Mouse (Mus musculus) c-Kit-positive CD71-positive TER-119-positive erythroid progenitor cells, embryonic 14.5 days (primary cell): ENCODE measurements around the gene Rpgrip1.

Experiments used
- DNase-seq: peaks from one replicate; pipeline ENCODE4 v3.0.0-alpha.2; 2013; ENCODE audit warnings: low spot score

Gene Rpgrip1

DNA sequence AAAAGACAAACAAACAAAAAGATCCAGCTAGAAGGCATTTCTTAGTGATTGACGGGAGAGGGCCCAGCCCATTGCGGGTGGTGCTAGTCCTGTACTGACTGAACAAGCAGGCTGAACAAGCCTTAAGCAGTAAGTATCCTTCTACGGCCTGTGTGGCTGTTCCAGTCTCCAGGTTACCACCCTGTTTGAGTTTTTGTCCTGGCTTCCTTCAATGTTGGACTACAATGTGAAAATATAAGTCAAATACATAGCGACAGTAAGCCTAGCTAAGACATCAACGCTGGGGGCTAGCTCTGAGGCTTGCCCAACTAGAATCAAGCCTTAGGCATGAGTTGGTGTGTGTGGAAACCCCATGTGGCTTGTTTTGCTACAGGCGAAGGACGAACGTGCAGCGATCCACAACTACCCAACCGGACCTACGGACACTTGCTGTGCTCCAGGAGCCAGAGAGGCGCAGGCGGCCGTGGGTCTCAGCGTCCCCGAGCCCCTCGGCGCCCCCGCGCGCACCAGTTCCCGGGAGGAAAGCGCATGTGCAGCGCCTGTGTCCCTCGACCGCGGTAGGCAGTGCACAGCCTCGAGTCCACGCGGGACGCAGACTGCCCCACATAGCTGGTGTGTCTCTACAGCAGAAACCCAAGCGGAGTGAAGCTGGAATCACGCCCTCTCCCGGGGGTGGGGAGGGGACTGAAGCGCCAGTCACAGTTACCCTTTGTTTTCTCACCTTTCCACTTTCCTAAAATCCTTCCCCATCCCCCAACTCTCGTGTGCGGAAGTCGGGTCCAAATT, 8.5 kb downstream of the Rpgrip1 start:
- DNase-seq, result no peak

DNA sequence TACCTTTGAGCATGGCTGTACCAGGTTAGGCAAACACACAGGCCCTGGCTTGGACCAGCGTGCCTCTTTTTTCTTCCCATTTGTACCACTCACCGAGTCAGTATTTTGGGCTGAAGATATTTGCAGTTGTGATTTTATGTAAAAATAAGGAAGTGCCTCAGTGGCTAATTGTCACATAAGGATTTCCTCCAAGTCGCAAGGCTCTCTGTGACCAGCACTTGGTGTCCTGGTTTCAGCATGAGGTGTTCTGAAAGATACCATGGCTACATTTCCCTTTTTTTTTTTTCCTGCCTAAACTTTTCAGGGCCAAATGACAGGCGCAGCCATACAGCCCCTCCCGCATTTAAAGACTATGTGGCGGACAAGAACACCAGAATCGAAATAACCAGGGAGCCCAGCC, 9.7 kb downstream of the Rpgrip1 start:
- DNase-seq, result no peak

DNA sequence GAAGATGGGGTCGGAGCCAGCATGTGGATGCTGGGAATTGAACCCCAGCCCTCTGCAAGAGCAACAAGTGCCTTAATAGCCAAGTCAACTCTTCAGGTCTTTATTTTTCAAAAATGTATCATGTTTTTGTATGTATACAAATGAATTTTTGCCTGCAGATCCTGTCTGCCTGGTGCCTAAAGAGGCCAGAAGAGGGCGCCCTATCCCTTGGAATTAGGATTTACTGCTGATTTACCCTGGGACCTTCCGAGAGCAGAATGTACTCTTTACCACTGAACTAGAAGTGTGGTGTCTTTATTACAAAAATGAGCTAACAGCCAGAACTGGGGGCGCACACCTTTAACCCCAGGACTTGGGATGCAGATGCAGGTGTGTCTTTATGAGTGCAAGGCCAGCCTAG, 13.4 kb downstream of the Rpgrip1 start:
- peak; percentile 60 for DNase-seq

DNA sequence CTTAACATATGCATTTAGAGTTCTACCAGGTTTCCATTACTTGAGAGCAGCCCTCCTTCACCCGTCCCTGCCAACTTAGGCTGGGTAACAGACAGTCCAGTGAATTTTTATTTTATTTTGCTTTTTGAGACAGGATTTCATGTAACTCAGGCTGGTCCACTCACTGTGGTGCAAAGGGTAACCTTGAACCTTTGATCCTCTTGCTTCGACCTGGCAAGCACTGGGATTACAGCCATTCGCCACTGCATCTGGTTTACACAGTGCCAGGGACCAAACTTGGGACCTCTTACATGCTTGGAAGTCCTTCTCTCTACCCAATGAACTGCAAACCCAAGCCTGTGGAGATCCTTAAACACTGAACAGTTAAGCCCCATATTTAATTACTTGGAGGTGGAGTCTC, 14.1 kb downstream of the Rpgrip1 start:
- no peak for DNase-seq

DNA sequence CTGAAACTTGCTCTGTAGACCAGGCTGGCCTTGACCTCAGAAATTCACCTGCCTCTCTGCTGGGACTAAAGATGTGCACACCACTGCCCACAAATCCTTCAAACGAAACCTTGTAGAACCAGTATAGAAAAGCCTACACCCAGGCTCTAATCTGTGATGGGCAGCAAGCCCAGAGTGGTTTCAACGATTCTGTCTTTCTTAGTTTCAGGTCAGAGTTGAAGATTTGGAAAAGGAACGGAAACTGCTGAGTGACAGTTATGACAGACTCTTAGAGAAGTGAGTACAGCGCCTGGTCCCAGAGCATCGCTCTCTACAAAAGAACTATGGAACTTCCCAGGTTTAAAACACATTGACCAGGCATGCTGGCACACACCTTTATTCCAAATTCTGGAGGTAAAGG, 23.1 kb downstream of the Rpgrip1 start:
- DNase-seq, result no peak

DNA sequence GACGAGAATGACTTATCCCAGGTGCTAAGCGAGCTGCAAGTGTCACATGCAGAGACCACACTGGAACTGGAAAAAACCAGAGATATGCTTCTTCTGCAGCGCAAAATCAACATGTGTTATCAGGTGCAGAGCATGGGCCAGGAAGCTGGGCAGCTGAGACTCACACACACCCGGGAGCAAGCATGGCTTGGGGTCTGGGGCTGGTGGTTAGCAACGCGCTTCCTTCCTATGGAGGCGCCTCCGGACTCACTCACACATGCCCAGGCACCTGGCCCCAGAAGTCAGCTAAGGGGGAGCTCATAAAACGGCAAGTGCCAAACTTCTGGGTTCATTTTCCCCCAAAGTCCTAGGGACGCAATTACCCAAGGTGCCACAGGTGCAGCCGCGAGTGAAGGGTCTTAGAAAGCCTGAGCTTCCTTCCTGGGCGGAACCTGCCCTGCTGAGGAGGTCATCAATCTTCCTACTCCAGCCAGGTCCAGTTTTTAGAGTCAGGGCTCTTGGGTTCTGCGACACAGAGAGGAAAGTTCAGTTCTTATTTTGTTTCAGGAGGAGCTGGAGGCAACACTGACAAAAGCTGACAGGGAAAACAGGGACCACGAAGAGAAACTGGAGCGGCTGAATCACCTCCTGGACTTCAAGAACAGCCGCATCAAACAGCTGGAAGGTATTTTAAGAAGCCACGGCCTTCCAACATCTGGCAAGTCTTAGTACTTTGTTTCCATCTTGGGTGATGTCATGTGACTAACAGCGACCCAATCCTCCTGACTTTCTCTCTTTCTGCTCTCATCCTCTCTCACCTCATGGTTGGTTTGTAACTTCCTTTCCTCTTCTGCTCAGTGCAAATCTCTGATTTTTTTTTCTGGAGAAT, 30.3 kb downstream of the Rpgrip1 start:
- DNase-seq, result no peak

DNA sequence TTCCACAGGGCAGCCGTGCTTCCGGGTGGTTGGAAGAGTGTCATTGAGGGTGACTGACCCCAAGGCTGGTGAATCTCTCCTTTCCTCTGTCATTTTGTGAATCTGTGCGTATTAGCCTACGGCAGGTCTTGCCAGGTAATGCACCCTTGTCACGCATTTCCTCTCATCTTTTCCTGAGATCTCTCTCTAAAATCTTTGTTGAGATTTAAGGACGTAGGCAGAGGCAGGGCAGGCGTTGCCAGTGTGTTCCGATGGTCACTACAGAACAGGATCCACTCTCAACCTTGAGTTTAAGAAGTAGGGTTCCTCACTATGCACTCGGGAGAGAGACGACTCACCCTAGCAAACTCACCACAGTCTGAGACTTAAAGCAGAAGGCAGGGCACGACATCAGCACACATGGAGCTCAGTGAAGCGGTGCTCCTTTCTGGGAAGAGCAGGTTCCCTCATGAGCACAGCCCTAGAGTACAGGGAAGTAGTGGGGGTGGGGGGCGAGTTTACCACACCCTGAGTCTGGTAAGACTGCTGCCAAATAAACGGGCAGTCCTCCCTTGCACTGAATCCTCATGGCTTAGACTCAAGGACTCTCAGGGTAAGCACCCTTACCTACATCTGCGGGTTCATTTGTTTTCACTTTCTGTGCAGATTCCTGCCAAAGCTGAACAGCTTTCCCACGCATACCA, 31.1 kb downstream of the Rpgrip1 start:
- DNase-seq, result no peak

DNA sequence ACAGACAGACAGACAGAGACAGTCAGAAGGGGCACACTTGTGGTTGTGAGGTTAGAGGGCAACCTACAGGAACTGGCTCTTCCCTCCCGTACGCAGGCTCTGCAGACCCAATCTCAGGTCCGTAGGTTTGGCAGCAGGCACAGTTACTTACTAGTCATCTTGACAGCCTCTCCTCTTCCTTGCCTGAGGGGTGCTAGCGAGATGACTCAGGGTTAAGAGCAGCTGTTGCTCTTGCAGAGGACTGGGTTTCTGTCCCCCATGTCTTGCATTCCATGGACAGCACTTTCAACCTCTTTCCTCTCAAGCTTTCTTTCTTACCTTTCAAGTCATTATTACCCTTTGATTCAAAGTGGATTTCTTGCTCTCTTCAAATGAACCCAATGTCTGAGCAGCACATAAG, 33.7 kb downstream of the Rpgrip1 start:
- DNase-seq, result no peak

DNA sequence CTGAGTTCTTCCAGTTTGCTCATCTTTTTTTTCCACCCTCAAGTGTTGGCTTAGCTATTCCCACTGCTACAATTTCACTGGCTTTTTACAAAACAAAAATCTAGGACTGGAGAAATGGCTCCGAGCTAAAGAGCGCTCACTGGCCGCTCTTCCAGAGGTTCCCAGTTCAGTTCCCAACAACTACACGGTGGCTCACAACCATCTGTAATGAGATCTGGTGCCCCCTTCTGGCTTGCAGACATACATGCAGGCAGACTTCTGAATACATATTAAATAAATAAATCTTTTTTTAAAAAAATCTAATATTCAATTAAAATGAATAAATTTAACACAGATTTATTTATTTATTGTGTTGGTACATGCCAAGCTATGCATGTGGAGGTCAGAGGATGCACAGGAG, 36.0 kb downstream of the Rpgrip1 start:
- DNase-seq, result no peak

DNA sequence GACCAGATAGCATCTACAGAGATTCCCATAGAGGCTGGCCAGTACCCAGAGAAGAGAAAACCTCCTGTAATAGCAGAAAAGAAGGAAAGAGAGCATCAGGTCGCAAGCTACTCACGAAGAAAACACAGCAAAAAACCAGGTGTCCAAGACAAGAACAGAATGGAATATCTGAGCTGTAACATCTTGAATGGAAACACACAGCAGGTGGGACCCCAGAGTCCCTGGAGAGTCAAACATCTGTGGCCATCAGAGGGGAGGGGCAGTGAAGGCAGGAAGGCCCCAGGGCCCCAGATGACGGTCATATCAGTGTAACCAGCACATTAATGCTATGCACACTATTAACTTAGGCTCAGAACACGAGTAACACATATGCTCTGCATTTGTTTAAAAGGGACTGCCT, 39.4 kb downstream of the Rpgrip1 start:
- no peak for DNase-seq

DNA sequence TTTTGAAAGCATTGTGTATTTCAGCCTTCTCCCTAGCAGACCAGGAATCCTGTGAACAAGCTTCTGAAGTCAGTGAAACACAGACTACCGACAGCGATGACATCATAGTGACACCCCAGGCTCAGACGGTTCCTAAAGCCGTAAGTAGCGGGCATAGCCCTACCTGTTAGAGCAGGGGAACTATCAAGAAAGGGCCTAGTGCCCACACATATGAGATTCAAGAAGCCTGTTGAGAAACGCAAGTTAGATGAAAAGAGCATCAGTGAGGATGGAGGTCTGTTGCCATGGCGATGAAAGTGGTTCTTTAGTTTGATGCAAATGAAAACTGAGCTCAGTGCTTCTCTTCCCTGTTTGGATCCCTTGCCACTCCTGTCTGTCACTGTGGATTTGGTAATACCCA, 41.7 kb downstream of the Rpgrip1 start:
- DNase-seq, result no peak

DNA sequence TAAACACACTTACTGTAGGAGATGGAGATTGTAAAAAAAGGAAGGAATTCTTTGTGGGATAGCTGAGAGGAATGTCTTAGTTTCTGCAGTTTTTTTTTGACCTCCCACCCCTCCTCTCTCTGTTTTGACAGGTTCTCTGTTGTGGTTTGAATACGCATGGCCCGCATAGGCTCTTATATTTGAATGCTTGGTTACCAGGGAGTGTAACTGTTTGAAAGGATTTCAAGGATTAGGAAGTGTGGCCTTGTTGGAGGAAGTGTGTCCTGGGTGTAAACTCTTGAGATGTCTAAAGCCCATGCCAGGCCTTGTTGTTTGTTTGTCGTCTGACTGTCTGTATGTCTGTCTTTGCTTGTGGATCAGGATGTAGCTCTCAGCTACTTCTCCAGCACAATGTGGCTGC, 42.1 kb downstream of the Rpgrip1 start:
- DNase-seq, result no peak

DNA sequence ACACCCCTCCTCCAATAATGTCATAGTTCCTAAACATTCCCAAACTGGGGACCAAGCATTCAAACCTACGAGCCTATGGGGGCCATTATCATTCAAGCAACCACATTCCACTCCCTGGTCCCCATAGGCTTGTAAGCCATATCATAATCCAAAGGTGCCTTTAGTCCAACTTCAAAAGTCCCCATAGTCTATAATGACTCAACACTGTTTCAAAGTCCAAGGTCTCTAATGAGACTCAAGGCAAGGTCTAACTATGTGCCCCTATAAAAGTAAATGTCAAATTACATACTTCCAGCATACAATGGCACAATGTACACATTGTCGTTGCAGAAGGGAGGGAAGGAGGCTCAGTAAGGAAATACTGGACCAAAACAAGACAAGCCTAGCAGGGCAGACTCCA, 44.5 kb downstream of the Rpgrip1 start:
- no peak for DNase-seq

DNA sequence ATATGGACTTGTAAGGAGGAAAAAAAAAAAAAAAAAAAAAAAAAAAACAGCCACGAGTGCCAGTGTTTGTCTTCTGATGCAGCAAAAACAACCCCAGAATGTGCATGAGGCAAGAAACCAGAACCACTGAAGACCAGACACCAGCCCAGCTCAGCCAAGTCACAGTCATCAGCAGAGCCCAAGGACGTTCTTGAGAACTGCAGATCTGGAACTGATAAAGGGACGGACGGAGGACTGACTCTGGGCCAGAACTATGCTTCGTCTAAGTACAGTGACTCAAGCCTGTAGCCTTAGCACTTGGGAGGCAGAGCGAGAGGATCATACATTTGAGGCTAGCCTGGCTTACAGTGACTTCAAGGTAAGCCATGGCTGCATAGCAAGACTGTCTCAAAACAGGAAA, 50.4 kb downstream of the Rpgrip1 start:
- DNase-seq, result no peak

DNA sequence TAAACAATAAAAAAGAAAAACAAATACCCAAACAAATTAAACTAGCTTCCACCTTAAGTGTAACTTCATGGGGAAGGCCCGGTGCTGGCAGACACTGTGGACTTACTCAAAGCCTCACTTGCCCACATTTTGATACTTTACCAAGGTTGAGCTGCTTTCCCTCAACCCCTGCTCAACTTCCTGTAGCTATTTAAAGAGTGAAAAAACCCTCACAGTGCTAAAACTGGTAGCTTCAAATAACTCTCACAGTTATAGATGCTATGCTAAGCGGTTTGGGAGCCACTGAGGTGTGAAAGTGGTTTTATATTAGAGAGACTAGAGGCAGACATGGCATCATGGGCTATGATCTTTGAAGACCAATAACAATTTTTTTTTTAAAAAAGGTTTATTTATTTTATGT, 56.1 kb downstream of the Rpgrip1 start:
- DNase-seq, result no peak

DNA sequence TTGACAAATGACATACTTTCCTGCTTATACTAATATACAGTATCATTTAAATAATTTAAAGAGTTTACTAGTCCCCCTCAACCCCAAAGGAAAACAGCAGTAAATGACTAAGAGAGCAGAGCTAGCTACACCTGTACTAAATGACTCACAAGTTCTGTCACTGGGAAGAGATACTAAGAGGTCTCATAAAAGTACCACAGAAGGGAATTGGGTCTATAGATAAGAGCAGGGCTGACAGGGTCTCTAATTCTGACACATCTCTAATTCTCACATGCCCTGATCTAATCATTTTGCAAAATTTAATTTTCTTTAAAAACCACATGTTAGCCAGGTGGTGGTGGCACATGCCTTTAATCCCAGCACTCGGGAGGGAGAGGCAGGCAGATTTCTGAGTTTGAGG, 78.3 kb downstream of the Rpgrip1 start:
- DNase-seq, result no peak

DNA sequence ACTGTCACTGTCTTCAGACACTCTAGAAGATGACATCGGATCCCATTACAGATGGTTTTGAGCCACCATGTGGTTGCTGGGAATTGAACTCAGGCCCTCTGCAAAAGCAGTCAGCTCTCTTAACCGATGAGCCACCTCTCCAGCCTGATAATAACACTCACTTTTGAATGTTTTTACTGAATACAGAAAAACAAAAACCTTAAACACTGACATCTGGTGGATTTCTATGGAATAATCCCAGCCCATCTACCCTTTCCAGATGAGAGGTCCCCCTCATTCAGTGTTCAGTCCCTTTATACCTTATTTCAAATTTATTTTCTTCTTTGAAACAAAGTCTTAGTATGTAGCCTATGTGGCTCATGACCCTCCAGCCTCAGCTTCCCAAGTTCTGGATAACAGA, 79.0 kb downstream of the Rpgrip1 start:
- no peak for DNase-seq

DNA sequence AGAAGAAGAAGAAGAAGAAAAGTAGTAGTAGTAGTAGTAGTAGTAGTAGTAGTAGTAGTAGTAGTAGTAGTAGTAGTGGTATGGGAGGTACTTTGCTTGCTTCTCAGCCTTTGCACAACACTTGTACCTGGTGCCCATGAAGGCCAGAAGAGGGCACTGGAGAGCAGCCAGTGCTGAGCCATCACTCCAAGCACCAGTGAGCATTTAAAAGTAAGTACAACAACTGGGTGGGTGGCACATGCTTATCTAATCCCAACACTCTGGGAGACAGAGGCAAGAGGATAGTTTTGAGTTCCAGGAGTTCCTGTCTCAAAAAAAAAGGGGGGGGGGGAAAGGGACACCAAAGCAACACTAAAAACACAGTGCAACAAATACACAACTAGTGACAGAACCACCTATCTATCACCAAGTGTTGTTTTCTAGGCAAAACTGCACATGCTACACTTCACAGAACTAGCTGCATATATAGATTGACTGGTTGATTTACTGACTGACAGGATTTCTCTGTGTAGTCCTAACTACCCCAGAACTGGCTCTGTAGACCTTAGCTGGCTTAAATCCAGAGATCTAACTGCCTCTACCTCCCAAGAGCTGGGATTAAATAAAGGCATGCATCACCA, 80.3 kb downstream of the Rpgrip1 start:
- peak; percentile 88 for DNase-seq

DNA sequence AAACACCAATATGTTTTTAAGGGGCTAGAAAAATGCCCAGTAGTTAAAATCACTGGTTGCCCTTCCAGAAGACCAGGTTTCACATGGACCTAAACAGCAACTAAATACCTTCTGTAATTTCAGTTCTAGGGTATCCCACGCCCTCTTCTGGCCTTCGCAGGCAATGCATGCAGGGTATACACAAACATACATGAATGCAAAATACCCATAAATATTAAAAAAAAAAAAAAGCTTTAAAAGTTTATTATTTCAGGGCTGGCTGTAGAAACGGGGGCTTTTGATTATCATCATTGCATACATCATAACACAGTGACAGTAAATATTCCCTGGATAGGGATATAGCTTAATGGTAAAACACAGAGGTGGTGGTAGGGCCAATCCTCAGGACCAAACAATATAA, 85.2 kb downstream of the Rpgrip1 start:
- DNase-seq, result peak; percentile 76

DNA sequence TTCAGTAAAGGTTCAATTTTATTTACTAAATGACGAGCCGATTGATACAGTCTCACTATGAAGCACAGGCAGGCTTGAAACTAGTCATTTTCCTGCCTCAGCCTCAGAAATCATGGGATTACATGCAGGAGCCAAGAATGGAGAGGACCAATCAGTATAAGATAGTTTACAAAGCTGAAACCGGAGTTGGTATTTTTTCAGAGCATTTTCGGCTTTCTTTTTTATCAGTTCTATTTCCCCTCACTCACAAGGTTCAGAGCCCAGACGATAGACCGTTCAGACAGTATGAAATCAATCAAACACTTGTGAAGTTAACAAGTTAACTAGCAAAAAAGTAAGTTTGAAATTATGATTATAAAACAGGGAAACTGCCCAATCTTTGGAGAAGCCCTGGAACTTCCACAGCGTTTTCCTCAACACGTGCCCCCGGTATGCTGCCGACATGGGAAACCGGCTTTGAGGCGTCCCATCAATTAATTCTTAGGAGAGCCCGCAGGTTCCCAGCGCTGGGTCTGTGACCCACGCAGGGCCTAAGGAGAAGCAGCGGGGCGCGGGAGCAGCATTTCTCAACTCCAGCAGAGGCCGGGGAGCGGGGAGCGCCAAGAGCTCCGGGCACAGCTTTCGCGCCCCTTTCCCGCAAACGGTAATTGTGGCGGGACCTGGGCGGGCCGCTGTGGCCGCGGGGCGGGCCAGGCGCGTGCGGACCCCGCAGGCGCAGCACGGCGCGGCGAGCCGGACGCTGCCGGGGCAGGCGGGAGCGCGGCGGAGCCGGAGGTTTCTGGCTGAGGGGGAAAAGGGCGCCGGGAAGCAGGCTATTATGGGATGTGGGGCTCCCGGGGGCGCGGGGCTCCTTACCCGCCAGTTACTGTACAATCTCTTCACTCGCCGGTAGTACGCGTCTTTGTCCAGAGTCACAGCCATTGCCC, 86.0 kb downstream of the Rpgrip1 start:
- peak; percentile 29 for DNase-seq

DNA sequence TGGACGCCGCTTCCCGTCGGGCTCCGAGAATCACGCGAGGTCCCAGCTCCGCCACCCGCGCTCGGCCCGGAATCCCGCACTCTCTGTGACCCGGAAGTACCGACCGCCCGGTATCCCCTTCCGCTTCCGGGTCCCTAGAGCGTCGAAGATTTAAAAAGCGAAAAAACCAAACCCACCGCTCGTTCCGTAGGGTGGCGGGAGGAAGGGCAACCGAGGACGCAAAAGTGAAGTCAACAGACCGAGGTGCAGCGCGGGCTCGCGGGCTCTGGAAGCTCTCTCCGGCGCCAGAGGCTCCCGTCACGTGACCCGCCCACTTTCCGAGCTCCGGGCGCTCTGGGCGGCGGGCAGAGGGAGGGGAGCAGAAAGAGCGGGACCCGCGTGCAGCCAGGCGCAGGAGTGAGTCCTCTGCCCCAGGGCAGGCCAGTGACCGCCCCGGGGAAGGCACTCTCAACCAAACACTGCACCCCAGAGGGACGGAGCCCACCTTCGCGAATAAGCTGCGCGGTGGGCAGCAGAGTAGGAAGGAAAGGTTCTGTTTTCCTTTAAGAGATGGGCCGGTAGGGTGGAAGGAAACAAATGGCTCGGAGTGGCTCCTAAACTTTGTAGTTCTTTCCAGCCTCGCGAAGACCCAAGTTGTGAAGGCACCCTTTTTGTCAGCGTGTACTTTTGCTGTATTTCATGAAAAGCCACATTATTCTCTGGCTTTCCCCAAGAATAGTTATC, 86.8 kb downstream of the Rpgrip1 start, which contains the start of gene Supt16:
Supt16 (minus strand) TSS at position 261 of the 723 bp plus-strand sequence.
- peak; percentile 77 for DNase-seq
